17 mouse cellular contexts compared by ENCODE assay signal in genomic region chr1:134850361-134850760, GRCm38 (mm10).
"Had no signal": no experiment of that assay in that cellular context is flagged by ENCODE, and none has a peak within 500 bp of the region (broad histone marks: within the 10 kb centered on the region; RNA-seq: fewer than 3 reads in every experiment).

No protein-coding gene starts in this region.

- H3K4me3 ChIP-seq: liver, embryonic 15.5 days; lung, embryonic 15.5 days; megakaryocyte, embryonic 14.5 days; midbrain, embryonic 13.5 days; midbrain, embryonic 15.5 days; neural tube, embryonic 12.5 days had no signal

- H3K4me2 ChIP-seq: liver, embryonic 15.5 days; lung, embryonic 15.5 days; midbrain, embryonic 11.5 days; midbrain, embryonic 13.5 days; midbrain, embryonic 15.5 days; neural tube, embryonic 12.5 days had no signal

- H3K9ac ChIP-seq: liver, embryonic 15.5 days; liver, postnatal 0 days; lung, embryonic 15.5 days; midbrain, embryonic 13.5 days; midbrain, embryonic 15.5 days; neural tube, embryonic 12.5 days had no signal

- H3K4me1 ChIP-seq: lung, embryonic 15.5 days; neural tube, embryonic 12.5 days had no signal

- H3K36me3 ChIP-seq: liver, embryonic 15.5 days; lung, embryonic 15.5 days; midbrain, embryonic 15.5 days; neural tube, embryonic 12.5 days had no signal

- H3K27me3 ChIP-seq: liver, embryonic 15.5 days; lung, embryonic 15.5 days; megakaryocyte, embryonic 14.5 days; midbrain, embryonic 13.5 days; midbrain, embryonic 15.5 days; neural tube, embryonic 12.5 days had no signal

- DNase-seq: liver, postnatal 0 days; lung, adult 2 months; lung, postnatal 14 days; lung, postnatal 36 days; right cerebral cortex, postnatal 14 days; thymus, adult 18-20 months; thymus, postnatal 14 days; thymus, postnatal 36 days had no signal

- H3K27ac ChIP-seq: liver, embryonic 15.5 days; lung, embryonic 15.5 days; macrophage; midbrain, embryonic 13.5 days; midbrain, embryonic 15.5 days; neural tube, embryonic 12.5 days had no signal

- H3K9me3 ChIP-seq: liver, embryonic 15.5 days; lung, embryonic 15.5 days; megakaryocyte, embryonic 14.5 days; midbrain, embryonic 13.5 days; midbrain, embryonic 15.5 days; neural tube, embryonic 12.5 days had no signal

- ATAC-seq: liver, postnatal 0 days; lung, postnatal 0 days; midbrain, embryonic 13.5 days; midbrain, embryonic 15.5 days had no signal
